In genomic region chr4:140053042-140053441, GRCm38 (mm10) we compare ENCODE assay signal across 18 mouse cellular contexts.
"Had no signal": no experiment of that assay in that cellular context is flagged by ENCODE, and none has a peak within 500 bp of the region (broad histone marks: within the 10 kb centered on the region; RNA-seq: fewer than 3 reads in every experiment).

No protein-coding gene starts in this region.

- H3K36me3 ChIP-seq: liver, embryonic 15.5 days; lung, embryonic 15.5 days; neural tube, embryonic 12.5 days; stomach, embryonic 15.5 days had no signal

- H3K4me3 ChIP-seq: liver, embryonic 15.5 days; lung, embryonic 15.5 days; megakaryocyte, embryonic 14.5 days; neural tube, embryonic 12.5 days; stomach, embryonic 15.5 days had no signal

- H3K27me3 ChIP-seq: liver, embryonic 15.5 days; lung, embryonic 15.5 days; megakaryocyte, embryonic 14.5 days; neural tube, embryonic 12.5 days; stomach, embryonic 15.5 days had no signal

- H3K4me1 ChIP-seq: lung, embryonic 15.5 days; megakaryocyte, embryonic 14.5 days; stomach, embryonic 15.5 days had no signal

- H3K9me3 ChIP-seq: liver, embryonic 15.5 days; lung, embryonic 15.5 days; stomach, embryonic 15.5 days had no signal

- DNase-seq: liver, postnatal 0 days; lung, adult 2 months; lung, postnatal 14 days; lung, postnatal 36 days; right cerebral cortex, postnatal 14 days; thymus, adult 2 months; thymus, postnatal 25 days; thymus, postnatal 4 days had no signal

- ATAC-seq: liver, postnatal 0 days; lung, postnatal 0 days; midbrain, embryonic 16.5 days had no signal

- H3K9ac ChIP-seq: liver, embryonic 15.5 days; liver, postnatal 0 days; lung, embryonic 15.5 days; neural tube, embryonic 12.5 days; stomach, embryonic 15.5 days had no signal

- H3K4me2 ChIP-seq: liver, embryonic 15.5 days; lung, embryonic 15.5 days; midbrain, embryonic 11.5 days; neural tube, embryonic 12.5 days; stomach, embryonic 15.5 days had no signal

- H3K27ac ChIP-seq: liver, embryonic 15.5 days; lung, embryonic 15.5 days; macrophage; neural tube, embryonic 12.5 days; stomach, embryonic 15.5 days; stomach, postnatal 0 days had no signal
